Mouse (Mus musculus): ENCODE data around the gene Hoxa4. TPM values are rescaled to one million over a fixed set of nuclear protein-coding genes. Genes with fewer than 3 reads are reported as not detected.

Hoxa4 gene
- polyA plus RNA-seq, 1 experiment from 2014 or later: 11.7 TPM

- Histone ChIP-seq H3K9ac (ENCODE audit: low read length) (peak overlapping the region; percentile 99), H3K27me3 (ENCODE audit: control insufficient read depth, insufficient read depth, low read length) (no peaks in the 10 kb centered on the region), H3K9me3 (ENCODE audit: control insufficient read depth, low read length) (no peaks in the 10 kb centered on the region), H3K4me1 (ENCODE audit: control insufficient read depth, insufficient read depth, low read length) (peaks cover 44% of the 10 kb centered on the region), H3K4me2 (ENCODE audit: low read depth) (peak overlapping the region; percentile 78), H3K36me3 (ENCODE audit: control insufficient read depth, insufficient read depth, low read length) (peaks cover 5% of the 10 kb centered on the region; the same call in 1 of the 2 replicates), H3K4me3 (ENCODE audit: low read depth, low read length) (peak overlapping the region; percentile 91), H3K27ac (ENCODE audit: low read depth, low read length) (peak overlapping the region; percentile 100)
- under 1% methylated on average over 28 of the region's 28 CpGs for WGBS
- ATAC-seq (ENCODE audit: insufficient read depth, low FRiP score, low TSS enrichment) (no peak), DNase-seq (ENCODE audit: low spot score) (peak; percentile 74)
These were observed 25.8 kb downstream of the Hoxa4 start for GRCm38 (mm10) chr6:52165441-52166370.

- H3K27me3 ChIP-seq (ENCODE audit: control insufficient read depth, insufficient read depth, low read length): no peaks in the 10 kb centered on the region
- DNase-seq (ENCODE audit: low spot score) (peak; percentile 91), ATAC-seq (ENCODE audit: insufficient read depth, low FRiP score, low TSS enrichment) (peak; percentile 71)
- peaks cover 2% of the 10 kb centered on the region; the same call in 1 of the 2 replicates for H3K36me3 ChIP-seq (ENCODE audit: control insufficient read depth, insufficient read depth, low read length)
- no peaks in the 10 kb centered on the region for H3K9me3 ChIP-seq (ENCODE audit: control insufficient read depth, low read length)
- under 1% methylated on average over 25 of the region's 25 CpGs for WGBS
- peak within 1 kb of the TSS; percentile 99 for H3K9ac ChIP-seq (ENCODE audit: low read length)
- peak within 1 kb of the TSS; percentile 91 for H3K4me3 ChIP-seq (ENCODE audit: low read depth, low read length)
- H3K27ac ChIP-seq (ENCODE audit: low read depth, low read length): peak within 1 kb of the TSS; percentile 100
- H3K4me2 ChIP-seq (ENCODE audit: low read depth): peak within 1 kb of the TSS; percentile 78
- H3K4me1 ChIP-seq (ENCODE audit: control insufficient read depth, insufficient read depth, low read length): peaks cover 43% of the 10 kb centered on the region
These were observed 26.7 kb downstream of the Hoxa4 start, which contains the start of gene Hoxa2 for GRCm38 (mm10) chr6:52164626-52165440. Gene Hoxa2 (minus strand): TSS chr6:52164831.

DNA sequence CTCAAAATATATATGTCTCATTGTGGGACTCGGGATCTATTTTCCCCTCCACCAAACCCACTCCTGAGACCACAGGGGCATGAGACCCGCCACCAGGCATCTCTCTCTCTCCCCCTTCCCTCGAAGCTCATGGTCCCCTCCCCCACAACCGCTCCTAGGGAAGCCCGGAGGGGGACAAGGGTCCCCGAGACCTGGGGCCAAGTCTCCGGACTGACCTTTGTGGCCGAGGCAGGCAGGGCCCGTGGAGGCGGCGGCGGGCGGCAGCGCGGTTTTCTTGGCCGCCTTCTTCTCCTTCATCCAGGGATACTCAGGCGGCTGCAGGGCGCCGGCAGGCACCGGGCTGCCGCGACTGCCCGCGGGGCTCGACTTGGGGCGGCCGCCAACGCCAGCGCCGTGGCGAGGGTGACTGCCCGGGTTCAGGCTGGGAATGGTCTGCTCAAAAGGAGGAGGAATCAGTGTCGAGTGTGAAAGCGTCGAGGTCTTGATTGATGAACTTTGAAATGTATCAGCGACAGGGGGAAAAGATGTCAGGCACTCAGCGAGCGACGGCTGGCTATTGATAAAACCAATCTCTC, 27.4 kb downstream of the Hoxa4 start:
- Histone ChIP-seq H3K27me3 (ENCODE audit: control insufficient read depth, insufficient read depth, low read length) (no peaks in the 10 kb centered on the region), H3K9ac (ENCODE audit: low read length) (peak overlapping the region; percentile 99)

DNA sequence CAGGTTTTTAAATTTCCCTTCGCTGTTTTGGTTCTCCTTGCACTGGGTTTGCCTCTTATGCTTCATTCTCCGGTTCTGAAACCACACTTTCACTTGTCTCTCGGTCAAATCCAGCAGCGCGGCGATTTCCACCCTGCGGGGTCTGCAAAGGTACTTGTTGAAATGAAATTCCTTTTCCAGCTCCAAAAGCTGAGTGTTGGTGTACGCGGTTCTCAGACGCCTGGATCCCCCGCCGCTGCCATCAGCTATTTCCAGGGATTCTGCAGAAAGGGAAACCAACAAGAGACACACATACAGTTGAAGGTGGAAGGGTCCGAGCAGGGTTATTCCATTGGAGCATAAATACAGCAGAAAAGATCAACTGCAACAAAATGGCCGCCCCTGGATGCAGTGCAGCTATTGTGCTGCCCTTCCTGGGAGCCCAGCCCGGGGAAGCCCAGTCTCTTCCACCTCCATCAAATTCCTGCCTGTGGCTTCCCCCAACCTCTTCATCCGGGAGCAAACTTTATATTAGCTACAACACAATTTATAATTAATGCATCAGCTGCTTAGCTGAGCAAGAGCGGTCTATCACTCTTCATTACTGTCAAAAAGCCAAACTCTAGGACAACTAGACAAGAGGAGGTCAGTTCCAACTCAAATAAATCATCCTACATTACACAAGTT, 28.1 kb downstream of the Hoxa4 start:
- WGBS: 1% methylated on average over 17 of the region's 17 CpGs
- H3K9me3 ChIP-seq (ENCODE audit: control insufficient read depth, low read length): no peaks in the 10 kb centered on the region
- no peaks in the 10 kb centered on the region for H3K27me3 ChIP-seq (ENCODE audit: control insufficient read depth, insufficient read depth, low read length)
- no peaks in the 10 kb centered on the region; the same call in 1 of the 2 replicates for H3K36me3 ChIP-seq (ENCODE audit: control insufficient read depth, insufficient read depth, low read length)
- peak overlapping the region; percentile 99 for H3K9ac ChIP-seq (ENCODE audit: low read length)
- peak overlapping the region; percentile 91 for H3K4me3 ChIP-seq (ENCODE audit: low read depth, low read length)
- ATAC-seq (ENCODE audit: insufficient read depth, low FRiP score, low TSS enrichment) (no peak), DNase-seq (ENCODE audit: low spot score) (peak; percentile 80)
- H3K4me2 ChIP-seq (ENCODE audit: low read depth): peak overlapping the region; percentile 78
- peak overlapping the region; percentile 100 for H3K27ac ChIP-seq (ENCODE audit: low read depth, low read length)
- peaks cover 39% of the 10 kb centered on the region for H3K4me1 ChIP-seq (ENCODE audit: control insufficient read depth, insufficient read depth, low read length)

More for the DNA sequence above, 27.4 kb downstream of the Hoxa4 start:
- Histone ChIP-seq H3K4me3 (ENCODE audit: low read depth, low read length) (peak overlapping the region; percentile 91), H3K9me3 (ENCODE audit: control insufficient read depth, low read length) (no peaks in the 10 kb centered on the region), H3K4me1 (ENCODE audit: control insufficient read depth, insufficient read depth, low read length) (peaks cover 44% of the 10 kb centered on the region), H3K27ac (ENCODE audit: low read depth, low read length) (peak overlapping the region; percentile 100), H3K36me3 (ENCODE audit: control insufficient read depth, insufficient read depth, low read length) (no peaks in the 10 kb centered on the region; the same call in 1 of the 2 replicates), H3K4me2 (ENCODE audit: low read depth) (peak overlapping the region; percentile 78)
- DNase-seq (ENCODE audit: low spot score) (peak; percentile 82), ATAC-seq (ENCODE audit: insufficient read depth, low FRiP score, low TSS enrichment) (peak; percentile 35)
- WGBS: under 1% methylated on average over 39 of the region's 39 CpGs

DNA sequence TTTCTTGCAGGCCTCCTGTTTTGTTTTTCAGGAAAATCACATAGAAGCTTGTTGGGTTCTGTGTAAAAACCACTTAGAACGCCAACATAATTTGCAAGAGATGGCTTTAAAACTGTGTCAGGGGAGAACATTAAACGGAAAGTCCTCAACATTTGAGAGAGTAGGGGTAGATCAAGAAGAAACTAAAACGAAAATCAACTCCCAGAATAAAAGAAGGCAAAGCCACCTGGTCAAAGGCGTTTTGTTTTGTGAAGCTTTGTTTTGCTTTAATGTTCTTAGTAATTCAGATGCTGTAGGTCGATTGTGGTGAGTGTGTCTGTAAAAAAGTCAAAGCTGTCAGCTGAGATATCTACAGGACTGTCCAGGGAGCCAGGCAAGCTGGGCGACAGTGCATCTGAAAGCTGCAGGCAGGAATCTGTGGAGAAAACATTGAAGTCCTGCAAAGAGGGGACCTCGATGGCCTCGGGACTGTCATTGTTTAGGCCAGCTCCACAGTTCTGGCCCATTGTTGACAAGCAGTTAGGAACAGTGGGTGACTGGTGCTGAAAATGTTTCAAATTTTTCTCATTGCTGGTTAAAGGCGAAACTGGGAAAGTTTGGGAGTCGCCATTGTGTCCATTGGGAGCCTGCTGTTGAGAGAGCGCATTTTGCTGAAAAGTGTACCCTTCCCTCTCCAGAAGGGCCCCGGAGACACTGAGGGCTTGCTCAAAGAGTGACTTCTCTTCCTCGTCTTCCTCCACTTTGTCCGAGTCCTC, 28.8 kb downstream of the Hoxa4 start:
- peak overlapping the region; percentile 91 for H3K4me3 ChIP-seq (ENCODE audit: low read depth, low read length)
- peaks cover 34% of the 10 kb centered on the region for H3K4me1 ChIP-seq (ENCODE audit: control insufficient read depth, insufficient read depth, low read length)
- peak overlapping the region; percentile 100 for H3K27ac ChIP-seq (ENCODE audit: low read depth, low read length)
- no peak for ATAC-seq (ENCODE audit: insufficient read depth, low FRiP score, low TSS enrichment)
- peak overlapping the region; percentile 99 for H3K9ac ChIP-seq (ENCODE audit: low read length)
- H3K9me3 ChIP-seq (ENCODE audit: control insufficient read depth, low read length): no peaks in the 10 kb centered on the region
- DNase-seq (ENCODE audit: low spot score): no peak
- H3K36me3 ChIP-seq (ENCODE audit: control insufficient read depth, insufficient read depth, low read length): no peaks in the 10 kb centered on the region; the same call in 1 of the 2 replicates
- no peaks in the 10 kb centered on the region for H3K27me3 ChIP-seq (ENCODE audit: control insufficient read depth, insufficient read depth, low read length)
- H3K4me2 ChIP-seq (ENCODE audit: low read depth): peak overlapping the region; percentile 78
- 2% methylated on average over 14 of the region's 14 CpGs for WGBS

GRCm38 (mm10) chr6:52162093-52162380, 29.5 kb downstream of the Hoxa4 start:
- Histone ChIP-seq H3K9me3 (ENCODE audit: control insufficient read depth, low read length) (no peaks in the 10 kb centered on the region), H3K27me3 (ENCODE audit: control insufficient read depth, insufficient read depth, low read length) (no peaks in the 10 kb centered on the region), H3K4me2 (ENCODE audit: low read depth) (peak overlapping the region; percentile 78), H3K4me3 (ENCODE audit: low read depth, low read length) (peak overlapping the region; percentile 91), H3K4me1 (ENCODE audit: control insufficient read depth, insufficient read depth, low read length) (peaks cover 34% of the 10 kb centered on the region), H3K36me3 (ENCODE audit: control insufficient read depth, insufficient read depth, low read length) (no peaks in the 10 kb centered on the region; the same call in 1 of the 2 replicates), H3K9ac (ENCODE audit: low read length) (peak overlapping the region; percentile 52), H3K27ac (ENCODE audit: low read depth, low read length) (peak overlapping the region; percentile 79)
- ATAC-seq (ENCODE audit: insufficient read depth, low FRiP score, low TSS enrichment) (no peak), DNase-seq (ENCODE audit: low spot score) (no peak)
- WGBS: 0% methylated on average over 1 of the region's 1 CpGs

DNA sequence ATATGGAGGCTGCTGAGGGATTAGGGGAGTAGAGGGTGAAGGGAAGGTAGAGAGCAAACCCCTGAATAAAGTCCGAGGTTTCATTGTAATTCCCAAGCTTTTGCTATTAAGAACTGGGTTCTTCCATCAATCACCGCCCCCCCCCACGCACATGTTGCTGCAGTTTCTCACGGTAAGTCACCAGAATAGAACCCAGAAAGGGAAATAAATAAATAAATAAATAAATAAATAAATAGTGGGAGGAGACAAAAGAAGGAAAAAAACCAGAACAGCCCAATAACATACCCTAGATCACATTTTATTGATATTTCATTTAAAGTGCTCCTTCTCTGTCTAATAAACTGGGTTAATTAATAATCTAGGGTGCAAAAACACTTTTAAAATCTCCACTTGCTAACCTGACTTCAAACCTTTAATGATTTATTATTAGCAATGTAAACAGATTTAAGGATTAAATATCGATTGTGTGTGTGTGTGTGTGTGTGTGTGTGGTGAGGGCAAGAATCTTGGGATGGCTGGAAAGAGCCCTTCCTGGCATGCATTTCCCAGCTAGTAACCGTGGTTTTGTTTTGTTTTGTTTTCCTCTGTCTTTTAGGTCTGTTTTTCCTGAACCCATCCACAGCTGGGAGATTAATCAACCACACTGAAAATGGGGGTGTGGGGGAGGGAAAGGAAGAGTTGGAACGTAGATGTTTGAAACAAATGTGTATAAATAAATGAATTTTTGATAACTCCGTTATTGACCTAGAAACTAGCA, 30.0 kb downstream of the Hoxa4 start:
- Histone ChIP-seq H3K9ac (ENCODE audit: low read length) (peak overlapping the region; percentile 96), H3K9me3 (ENCODE audit: control insufficient read depth, low read length) (no peaks in the 10 kb centered on the region), H3K27ac (ENCODE audit: low read depth, low read length) (peak overlapping the region; percentile 99), H3K4me2 (ENCODE audit: low read depth) (peak overlapping the region; percentile 78), H3K4me1 (ENCODE audit: control insufficient read depth, insufficient read depth, low read length) (peaks cover 31% of the 10 kb centered on the region), H3K27me3 (ENCODE audit: control insufficient read depth, insufficient read depth, low read length) (no peaks in the 10 kb centered on the region), H3K36me3 (ENCODE audit: control insufficient read depth, insufficient read depth, low read length) (no peaks in the 10 kb centered on the region; the same call in 1 of the 2 replicates), H3K4me3 (ENCODE audit: low read depth, low read length) (peak overlapping the region; percentile 91)
- no peak for ATAC-seq (ENCODE audit: insufficient read depth, low FRiP score, low TSS enrichment)
- peak; percentile 31 for DNase-seq (ENCODE audit: low spot score)
- under 1% methylated on average over 8 of the region's 8 CpGs for WGBS

Data from neural tube, embryonic 11.5 days (tissue).